Mouse (Mus musculus) kidney, postnatal 25 days (tissue): Measurements from ENCODE around the gene Ifna4.
"Not testable (repeated sequence)": the region's sequence is repeated elsewhere in the genome, so short reads cannot be mapped to it uniquely, and the experiment has no call there.

Source experiments
- DNase-seq, 2 experiments: peaks; one replicate each; pipeline ENCODE4 v3.0.0; 2021; ENCODE audit warnings: mixed read lengths in 2 of 2

The Ifna4 gene

DNA sequence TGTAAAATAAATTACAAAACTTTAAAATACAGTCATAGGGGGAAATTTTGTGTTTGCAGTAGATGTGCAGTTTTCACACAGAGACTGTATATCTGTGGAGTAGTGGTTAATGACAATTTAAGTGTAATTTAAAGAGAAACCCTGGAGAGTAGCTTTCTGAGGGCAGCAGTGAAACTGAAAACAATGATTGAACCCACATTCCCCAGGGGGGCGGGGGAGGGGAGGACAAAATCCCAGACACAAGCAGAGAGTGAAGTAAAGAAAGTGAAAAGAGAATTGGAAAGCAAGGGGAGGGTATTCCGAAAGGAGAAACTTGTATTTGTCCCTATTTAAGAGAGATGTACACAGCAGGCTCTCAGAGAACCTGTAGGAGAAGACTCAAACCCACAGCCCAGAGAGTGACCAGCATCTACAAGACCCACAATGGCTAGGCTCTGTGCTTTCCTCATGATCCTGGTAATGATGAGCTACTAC, at the start of gene Ifna4:
TSS of gene Ifna4 (plus strand) at position 424 of the 474 bp plus-strand sequence.
- no peak for DNase-seq

DNA sequence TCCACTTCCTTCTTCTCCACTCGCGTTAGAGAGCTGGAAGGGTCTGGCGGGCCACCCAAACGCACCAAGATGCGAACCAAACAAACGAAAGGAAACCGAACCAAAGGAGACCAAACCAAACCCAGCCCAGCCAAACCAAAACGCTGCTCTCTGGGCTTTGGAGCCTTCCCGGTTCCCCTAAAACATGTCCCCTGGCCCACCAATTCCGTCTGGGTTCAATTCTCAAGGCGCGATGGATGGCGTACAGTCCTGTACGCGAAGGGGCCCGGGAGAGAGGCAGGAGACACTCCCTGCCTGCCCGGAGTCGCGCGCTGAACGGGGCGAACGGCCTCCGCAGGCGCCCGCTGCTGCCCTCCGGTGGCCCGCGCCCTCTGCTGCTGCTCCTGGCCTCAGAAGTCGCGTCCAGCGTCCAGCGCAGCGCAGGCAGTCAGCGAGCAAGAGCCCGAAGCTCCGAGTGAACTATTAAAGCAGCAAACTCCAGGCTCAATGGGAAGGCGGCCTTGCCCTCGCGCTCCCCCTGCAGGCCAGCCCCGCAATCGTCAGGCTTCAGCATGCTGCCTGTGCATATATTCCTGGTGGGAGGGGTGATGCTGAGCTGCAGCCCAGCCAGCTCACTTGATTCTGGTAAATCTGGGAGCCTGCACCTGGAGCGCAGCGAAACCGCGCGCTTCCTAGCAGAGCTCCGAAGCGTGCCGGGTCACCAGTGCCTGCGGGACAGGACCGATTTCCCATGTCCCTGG, 47.6 kb upstream of the Ifna4 start, which contains the start of gene Gm13275:
TSS of gene Gm13275 (plus strand) at position 552 of the 740 bp plus-strand sequence.
- peak; percentile 10 to 48 for DNase-seq

DNA sequence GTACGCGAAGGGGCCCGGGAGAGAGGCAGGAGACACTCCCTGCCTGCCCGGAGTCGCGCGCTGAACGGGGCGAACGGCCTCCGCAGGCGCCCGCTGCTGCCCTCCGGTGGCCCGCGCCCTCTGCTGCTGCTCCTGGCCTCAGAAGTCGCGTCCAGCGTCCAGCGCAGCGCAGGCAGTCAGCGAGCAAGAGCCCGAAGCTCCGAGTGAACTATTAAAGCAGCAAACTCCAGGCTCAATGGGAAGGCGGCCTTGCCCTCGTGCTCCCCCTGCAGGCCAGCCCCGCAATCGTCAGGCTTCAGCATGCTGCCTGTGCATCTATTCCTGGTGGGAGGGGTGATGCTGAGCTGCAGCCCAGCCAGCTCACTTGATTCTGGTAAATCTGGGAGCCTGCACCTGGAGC, 44.6 kb upstream of the Ifna4 start, which contains the start of gene Gm13279:
TSS of gene Gm13279 (plus strand) at position 301 of the 400 bp plus-strand sequence.
- not testable (repeated sequence) for DNase-seq

DNA sequence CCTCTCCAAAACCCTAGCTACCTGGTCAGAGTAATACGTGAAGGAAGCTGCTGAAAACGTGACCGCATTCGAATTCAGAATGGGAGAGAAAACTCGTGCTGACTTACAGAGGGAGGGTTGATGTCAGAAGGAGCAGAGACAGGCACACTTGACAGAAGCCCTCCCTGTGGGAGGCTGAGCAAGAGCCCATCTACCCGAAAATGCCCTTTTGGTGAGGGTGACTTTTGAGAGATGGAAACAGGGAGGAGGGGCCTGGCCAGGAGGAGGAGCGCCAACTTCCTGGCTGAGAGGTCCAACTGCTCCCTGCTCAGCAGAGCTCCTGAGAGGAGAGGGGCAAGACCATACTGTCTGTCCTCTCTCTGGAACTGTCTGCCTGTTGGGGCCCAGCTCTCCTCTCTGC, 42.3 kb upstream of the Ifna4 start, which contains the start of gene Gm13285:
TSS of gene Gm13285 (plus strand) at position 301 of the 400 bp plus-strand sequence.
- DNase-seq: not testable (repeated sequence)

DNA sequence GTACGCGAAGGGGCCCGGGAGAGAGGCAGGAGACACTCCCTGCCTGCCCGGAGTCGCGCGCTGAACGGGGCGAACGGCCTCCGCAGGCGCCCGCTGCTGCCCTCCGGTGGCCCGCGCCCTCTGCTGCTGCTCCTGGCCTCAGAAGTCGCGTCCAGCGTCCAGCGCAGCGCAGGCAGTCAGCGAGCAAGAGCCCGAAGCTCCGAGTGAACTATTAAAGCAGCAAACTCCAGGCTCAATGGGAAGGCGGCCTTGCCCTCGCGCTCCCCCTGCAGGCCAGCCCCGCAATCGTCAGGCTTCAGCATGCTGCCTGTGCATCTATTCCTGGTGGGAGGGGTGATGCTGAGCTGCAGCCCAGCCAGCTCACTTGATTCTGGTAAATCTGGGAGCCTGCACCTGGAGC, 38.7 kb upstream of the Ifna4 start, which contains the start of gene Gm13287:
TSS of gene Gm13287 (plus strand) at position 301 of the 400 bp plus-strand sequence.
- not testable (repeated sequence) for DNase-seq

DNA sequence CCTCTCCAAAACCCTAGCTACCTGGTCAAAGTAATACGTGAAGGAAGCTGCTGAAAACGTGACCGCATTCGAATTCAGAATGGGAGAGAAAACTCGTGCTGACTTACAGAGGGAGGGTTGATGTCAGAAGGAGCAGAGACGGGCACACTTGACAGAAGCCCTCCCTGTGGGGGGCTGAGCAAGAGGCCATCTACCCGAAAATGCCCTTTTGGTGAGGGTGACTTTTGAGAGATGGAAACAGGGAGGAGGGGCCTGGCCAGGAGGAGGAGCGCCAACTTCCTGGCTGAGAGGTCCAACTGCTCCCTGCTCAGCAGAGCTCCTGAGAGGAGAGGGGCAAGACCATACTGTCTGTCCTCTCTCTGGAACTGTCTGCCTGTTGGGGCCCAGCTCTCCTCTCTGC, 36.4 kb upstream of the Ifna4 start, which contains the start of gene Gm13288:
TSS of gene Gm13288 (plus strand) at position 301 of the 400 bp plus-strand sequence.
- DNase-seq: not testable (repeated sequence)

DNA sequence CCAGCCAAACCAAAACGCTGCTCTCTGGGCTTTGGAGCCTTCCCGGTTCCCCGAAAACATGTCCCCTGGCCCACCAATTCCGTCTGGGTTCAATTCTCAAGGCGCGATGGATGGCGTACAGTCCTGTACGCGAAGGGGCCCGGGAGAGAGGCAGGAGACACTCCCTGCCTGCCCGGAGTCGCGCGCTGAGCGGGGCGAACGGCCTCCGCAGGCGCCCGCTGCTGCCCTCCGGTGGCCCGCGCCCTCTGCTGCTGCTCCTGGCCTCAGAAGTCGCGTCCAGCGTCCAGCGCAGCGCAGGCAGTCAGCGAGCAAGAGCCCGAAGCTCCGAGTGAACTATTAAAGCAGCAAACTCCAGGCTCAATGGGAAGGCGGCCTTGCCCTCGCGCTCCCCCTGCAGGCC, 35.9 kb upstream of the Ifna4 start:
- peak; percentile 20 to 58 for DNase-seq

DNA sequence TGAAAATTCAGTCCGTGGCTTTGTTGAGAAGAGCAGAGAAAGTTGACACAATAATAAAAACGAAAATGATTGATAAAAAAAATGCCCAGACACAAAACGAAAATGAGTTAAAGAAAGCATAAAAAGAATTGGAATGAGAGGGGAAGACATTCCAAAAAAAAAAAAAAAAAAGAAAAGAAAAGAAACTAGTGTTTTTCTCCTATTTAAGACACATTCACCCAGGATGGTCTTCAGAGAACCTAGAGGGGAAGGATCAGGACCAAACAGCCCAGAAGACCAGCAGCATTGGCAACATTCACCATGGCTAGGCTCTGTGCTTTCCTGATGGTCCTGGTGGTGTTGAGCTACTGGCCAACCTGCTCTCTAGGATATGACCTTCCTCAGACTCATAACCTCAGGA, 25.7 kb upstream of the Ifna4 start, which contains the start of gene Ifna7:
TSS of gene Ifna7 (plus strand) at position 301 of the 400 bp plus-strand sequence.
- no peak for DNase-seq

DNA sequence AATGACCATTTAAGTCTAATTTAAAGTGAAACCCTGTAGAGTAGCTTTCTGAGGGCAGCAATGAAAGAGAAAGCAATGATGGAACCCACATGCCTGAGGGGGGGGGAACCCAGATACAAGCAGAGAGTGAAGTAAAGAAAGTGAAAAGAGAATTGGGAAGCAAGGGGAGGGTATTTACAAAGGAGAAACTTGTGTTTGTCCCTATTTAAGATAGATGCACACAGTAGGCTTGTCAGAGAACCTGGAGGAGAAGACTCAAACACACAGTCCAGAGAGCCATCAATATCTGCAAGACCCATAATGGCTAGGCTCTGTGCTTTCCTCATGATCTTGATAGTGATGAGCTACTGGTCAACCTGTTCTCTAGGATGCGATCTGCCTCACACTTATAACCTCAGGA, 22.0 kb upstream of the Ifna4 start, which contains the start of gene Ifna11:
TSS of gene Ifna11 (plus strand) at position 301 of the 400 bp plus-strand sequence.
- DNase-seq: no peak

DNA sequence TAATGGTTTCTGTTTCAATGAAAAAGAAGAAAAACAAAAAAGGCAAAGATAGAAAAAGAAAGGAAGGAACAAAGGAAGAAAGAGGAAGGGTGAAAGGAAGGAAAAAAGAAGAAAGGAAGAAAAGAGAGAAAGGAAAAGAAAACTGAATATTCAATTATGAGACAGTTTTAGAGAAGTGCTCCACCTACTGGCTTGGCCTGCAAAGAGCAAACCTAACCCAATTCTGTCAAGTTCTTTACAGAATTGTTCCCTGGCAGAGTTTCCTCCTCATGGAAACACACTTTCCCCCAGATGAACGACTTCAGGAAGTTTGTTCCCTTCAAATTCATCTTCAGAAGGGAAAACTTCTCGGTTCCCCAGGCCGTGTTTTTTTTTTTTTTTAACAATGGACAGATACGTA, 18.7 kb upstream of the Ifna4 start:
- peak in 1 of 2 experiments; percentile 24 for DNase-seq

DNA sequence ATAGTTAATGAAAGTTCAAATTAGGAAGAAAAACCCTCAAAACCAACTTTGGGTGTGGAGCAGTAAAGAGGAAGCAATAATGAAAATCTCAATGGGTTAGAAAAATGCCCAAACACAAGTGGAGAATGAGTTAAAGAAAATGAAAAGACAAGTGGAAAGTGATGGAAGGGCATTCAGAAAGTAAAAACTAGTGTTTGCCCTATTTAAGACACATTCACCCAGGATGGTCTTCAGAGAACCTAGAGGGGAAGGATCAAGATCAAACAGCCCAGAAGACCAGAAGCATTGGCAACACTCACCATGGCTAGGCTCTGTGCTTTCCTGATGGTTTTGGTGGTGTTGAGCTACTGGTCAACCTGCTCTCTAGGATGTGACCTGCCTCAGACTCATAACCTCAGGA, 14.5 kb upstream of the Ifna4 start, which contains the start of gene Ifna6:
TSS of gene Ifna6 (plus strand) at position 301 of the 400 bp plus-strand sequence.
- DNase-seq: not testable (repeated sequence)

DNA sequence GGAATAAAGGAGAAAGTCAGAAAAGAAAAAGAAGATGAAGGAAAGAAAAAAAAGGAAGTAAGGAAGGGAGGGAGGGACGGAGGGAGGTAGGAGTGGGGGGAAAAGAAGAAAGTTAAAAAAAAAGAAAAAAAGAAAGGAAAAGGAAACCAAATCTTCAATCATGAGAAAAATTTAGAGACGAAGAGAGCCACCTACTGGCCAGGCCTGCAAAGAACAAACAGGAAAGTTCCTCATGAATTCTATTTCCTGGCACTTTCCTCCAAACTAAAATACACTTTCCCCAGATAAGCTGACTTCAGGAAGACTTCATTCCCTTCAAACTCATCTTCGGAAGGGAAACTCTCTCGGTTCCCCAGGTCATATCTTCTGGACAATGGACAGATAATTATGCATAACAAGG, 11.1 kb upstream of the Ifna4 start:
- DNase-seq: peak in 1 of 2 experiments; percentile 24

DNA sequence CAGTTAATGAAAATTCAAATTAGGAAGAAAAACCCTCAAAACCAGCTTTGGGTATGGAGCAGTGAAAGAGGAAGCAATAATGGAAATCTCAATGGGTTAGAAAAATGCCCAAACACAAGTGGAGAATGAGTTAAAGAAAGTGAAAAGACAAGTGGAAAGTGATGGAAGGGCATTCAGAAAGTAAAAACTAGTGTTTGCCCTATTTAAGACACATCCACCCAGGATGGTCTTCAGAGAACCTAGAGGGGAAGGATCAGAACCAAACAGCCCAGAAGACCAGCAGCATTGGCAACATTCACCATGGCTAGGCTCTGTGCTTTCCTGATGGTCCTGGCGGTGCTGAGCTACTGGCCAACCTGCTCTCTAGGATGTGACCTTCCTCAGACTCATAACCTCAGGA, 6.4 kb upstream of the Ifna4 start, which contains the start of gene Ifna5:
TSS of gene Ifna5 (plus strand) at position 301 of the 400 bp plus-strand sequence.
- not testable (repeated sequence) for DNase-seq

DNA sequence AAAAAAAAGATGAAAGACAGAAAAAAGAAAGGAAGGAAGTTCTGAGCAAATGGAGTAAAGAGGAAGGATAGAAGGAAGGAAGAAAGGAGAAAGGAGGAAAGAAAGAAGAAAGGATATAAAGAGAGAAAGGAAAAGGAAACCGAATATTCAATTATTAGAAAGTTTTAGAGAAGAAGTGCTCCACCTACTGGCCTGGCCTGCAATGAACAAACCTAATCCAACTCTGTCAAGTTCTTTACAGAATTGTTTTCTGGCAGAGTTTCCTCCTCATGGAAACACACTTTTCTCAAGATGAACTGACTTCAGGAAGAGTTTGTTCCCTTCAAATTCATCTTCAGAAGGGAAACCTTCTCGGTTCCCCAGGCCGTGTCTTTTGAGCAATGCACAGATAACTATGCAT, 2.8 kb upstream of the Ifna4 start:
- peak in 1 of 2 experiments; percentile 32 for DNase-seq

DNA sequence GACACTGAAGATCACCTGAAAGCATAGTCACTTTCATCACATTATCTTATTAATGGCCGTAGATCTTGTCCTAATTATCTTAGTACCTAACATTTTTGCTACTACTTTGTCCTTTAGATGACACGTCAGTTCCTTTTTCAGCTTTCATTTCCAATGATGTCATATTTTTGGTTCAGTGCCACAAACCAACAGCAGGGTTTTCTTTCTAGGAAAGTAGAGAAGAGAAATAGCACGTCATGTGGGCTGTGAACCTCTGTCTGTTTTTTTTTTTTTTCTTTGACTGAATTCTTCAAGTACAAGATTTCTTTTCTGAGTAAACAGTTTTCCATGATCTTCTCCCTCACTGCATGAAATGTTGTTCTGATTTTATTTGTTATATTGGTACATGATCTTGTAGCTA, 1.6 kb upstream of the Ifna4 start:
- DNase-seq: no peak

DNA sequence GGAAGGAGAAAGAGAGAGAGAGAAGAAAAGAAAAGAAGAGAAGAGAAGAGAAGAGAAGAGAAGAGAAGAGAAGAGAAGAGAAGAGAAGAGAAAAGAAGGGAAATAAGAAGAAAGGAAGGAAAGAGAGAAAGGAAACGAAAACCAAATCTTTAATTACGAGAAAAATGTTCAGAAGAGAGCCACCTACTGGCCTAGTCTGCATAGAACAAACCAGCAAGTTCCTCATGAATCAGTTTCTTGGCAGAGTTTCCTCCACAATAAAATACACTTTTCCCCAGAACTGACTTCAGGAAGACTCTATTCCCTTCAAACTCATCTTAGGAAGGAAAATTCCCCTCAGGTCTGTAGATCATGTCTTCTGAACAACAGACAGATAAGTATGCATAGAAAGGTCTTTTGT, 3.7 kb downstream of the Ifna4 start:
- DNase-seq: no peak

DNA sequence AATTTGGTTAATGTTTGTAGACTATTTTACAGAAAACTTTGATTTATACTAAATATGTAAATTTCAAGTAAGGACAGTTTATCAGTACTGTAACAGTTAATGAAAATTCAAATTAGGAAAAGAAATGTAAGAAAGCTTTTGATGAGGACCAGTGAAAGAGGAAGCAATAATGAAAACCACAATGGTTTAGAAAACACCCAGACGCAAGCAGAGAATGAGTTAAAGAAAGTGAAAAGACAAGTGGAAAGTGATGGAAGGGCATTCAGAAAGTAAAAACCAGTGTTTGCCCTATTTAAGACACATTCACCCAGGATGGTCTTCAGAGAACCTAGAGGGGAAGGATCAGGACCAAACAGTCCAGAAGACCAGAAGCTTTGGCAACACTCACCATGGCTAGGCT, 8.0 kb downstream of the Ifna4 start, which contains the start of gene Ifna1:
TSS of gene Ifna1 (plus strand) at position 390 of the 400 bp plus-strand sequence.
- no peak for DNase-seq

DNA sequence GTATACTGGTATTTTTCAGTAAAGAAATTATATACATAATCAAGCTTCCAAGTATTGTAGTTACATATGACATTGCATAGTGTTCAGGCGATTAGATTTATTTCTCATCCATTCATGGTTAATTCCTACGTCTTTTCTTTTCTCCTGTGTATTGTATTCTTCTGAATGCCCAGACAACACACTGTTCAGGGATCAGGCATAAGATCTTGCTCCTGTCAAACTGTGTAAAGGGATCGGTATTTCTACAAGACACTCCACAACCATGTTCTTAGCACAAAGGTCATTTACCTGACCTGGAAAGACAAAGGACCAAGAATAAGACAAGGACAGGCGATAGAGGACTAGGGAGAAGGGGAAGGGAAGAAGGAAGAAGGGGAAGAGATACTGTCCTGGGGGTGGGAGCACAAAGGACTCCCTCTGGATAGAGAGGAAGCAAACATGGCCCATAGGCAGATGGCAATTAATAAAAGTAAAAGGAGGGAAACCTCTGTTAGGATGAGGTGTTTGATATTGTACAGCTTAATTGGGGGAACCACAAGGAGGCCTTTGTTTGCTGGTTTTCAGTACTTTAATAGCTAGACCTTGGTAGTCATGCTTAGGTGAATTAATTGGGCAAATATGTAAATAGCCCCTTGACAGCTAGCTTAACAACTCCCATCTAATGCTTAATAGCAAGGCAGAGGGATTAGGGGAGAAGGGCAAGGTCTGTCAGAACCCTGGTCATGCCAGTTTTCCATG, 9.5 kb downstream of the Ifna4 start:
- no peak for DNase-seq

DNA sequence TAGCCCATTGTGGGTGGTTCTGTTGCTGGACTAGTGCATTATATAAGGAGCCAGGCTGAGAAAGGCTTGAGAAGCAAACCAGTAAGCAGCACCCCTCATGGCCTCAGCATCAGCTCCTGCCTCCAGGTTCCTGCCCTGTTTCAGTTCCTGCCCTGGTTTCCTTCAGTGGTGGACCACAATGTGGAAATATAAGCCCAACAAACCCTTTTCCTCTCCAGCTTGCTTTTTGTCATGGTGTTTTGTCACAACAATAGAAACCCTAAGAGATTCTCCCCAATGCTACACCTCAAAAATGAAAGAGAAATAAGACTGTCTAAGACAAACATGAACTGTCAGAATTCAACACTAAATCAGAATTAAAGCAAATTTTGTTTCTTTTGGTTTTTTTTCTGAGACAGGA, 17.6 kb downstream of the Ifna4 start:
- DNase-seq: no peak

DNA sequence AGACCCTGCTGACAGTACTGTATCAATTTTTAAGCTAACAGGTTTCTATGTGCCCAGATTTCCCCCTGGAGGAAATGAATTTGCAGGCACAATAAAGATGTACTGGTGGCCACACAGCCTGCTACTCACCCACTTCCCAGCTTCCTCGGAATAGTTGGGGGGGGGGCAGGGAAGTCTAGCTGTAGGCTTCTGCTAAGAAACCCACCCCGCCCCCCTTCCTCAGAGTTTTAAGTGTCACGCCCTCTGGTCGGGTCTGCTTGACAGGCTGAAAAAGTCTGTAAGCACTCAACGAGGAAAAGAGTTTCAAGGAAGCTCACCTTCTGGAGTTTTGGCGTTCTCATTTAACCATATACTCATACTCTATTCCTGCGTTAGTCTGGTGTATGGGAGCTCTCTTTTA, 21.6 kb downstream of the Ifna4 start:
- DNase-seq: no peak

DNA sequence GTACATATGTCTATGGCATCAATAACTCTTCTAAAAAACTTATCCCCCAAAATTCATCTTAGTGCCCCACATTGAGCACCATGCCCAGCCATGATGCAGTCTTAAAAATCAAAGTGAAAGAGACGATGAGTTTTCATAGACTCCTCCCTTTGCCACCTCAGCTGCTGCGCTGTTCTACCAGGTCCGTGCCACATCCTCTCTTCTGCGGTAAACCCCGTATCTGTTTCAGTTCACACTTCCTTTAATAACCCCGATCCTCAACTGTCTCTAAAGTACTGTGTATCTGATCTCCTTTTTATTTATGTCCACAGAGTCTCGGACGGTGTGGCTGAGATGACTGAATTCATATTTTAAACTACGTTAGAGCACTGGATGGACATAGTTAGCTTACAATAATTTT, 22.9 kb downstream of the Ifna4 start:
- DNase-seq: no peak

DNA sequence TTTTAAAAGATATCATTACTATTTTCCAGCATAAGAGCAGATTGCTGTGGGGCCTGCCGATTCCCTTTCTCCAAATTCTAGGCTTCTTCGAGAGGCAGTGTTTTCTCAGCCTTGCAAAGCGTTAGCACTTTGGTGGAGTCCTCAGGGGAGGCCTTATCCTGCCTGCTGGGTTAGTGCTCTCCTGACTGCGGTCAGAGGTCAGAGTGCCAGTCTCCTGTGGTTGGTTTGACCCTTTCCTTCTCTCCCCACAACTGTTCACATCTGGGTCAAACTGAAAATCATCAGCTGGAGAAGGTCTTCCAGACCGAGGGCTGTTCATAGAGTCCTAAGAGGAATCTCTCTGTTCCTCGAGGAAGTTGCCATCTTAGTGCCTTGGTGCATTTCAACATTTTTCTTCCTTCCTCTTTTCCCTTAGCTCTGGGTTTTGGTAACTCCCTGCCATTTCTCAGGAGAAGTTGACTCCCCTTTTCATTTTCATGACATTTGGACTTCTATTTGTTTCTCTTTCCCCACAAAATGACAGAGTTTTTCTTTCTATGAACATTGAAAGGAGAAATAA, 23.4 kb downstream of the Ifna4 start:
- DNase-seq: peak in 1 of 2 experiments; percentile 7
